Mouse (Mus musculus): ENCODE measurements around the gene Ubfd1. TPM values are rescaled to one million over a fixed set of nuclear protein-coding genes. Genes with fewer than 3 reads are reported as not detected.

Ubfd1 gene
- polyA plus RNA-seq, 1 experiment: 20.2 TPM

DNA sequence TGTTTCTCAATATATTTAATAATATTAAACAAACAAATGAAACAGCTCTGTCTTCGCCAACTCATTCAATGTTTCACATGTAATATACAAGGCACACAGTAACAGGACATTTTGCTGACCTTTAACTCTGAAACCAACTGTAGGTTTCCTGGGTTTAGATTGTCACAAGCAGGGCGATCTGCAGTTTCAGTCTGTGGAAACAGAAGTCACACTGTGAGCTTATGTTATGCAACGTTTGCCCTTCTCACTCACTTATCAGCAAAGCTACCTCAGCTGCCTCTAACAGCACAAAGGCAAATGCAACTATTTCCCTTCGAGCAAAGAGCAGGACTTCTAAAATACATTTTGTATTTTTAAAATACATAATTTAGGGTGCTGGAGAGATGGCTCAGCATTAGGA, 56.5 kb downstream of the Ubfd1 start:
- TF ChIP-seq FLI1 (IDR thresholded peaks at IDR 0.05; ENCODE audit: low read length) (no peak), GATA1 (IDR thresholded peaks at IDR 0.05; ENCODE audit: borderline replicate concordance, low read length) (no peak)
- no peaks in the 10 kb centered on the region for H3K27me3 ChIP-seq (replicated peaks)
- H3K4me3 ChIP-seq (replicated peaks): no peak overlapping the region
- H3K9me3 ChIP-seq: no peaks in the 10 kb centered on the region
- H3K4me1 ChIP-seq: peaks cover 8% of the 10 kb centered on the region
- H3K36me3 ChIP-seq (replicated peaks; ENCODE audit: low read length): peaks cover 94% of the 10 kb centered on the region

DNA sequence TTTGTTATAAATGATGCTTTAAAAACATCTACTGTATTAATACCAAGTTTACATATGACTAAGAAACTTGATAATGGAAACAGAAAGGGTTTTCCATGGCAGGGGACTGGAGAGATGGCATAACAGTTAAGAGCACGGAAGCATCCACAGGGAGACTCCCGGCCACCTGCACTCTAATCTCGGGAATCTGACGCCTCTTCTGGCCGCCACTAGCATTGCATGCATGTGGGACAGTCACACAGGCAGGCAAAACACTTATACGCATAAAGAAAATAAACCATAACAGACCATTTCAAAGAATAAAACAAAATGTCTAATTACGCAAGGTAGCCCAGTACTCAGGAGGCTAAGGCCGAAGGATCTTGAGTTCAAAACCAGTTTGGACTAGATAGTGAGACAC, 58.7 kb downstream of the Ubfd1 start:
- no peaks in the 10 kb centered on the region for H3K27me3 ChIP-seq (replicated peaks)
- H3K4me1 ChIP-seq: peaks cover 20% of the 10 kb centered on the region
- H3K4me3 ChIP-seq (replicated peaks): no peak overlapping the region
- no peak for TF ChIP-seq FLI1 (IDR thresholded peaks at IDR 0.05; ENCODE audit: low read length)
- TF ChIP-seq GATA1 (IDR thresholded peaks at IDR 0.05; ENCODE audit: borderline replicate concordance, low read length): no peak
- peaks cover 95% of the 10 kb centered on the region for H3K36me3 ChIP-seq (replicated peaks; ENCODE audit: low read length)
- H3K9me3 ChIP-seq: no peaks in the 10 kb centered on the region

DNA sequence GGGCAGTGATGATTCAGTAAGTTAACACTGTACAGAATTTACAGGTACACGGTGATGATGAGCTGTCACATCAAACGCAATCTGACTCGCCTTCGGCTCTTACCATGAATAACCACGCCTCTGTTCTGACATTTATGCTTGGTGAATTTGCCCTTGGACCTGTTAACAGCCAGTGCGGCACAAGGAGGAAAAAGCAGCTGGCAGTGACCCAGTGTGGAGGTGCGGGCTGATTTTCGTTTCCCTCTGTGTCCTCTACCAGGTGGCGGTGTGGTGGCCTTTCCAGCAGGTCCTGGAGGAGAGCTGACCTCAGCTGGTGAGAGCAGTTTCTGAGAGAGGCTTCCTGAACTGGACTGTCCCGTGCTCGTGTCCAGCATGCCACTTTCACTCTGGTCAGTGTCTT, 60.0 kb downstream of the Ubfd1 start:
- TF ChIP-seq GATA1 (IDR thresholded peaks at IDR 0.05; ENCODE audit: borderline replicate concordance, low read length) (no peak), FLI1 (IDR thresholded peaks at IDR 0.05; ENCODE audit: low read length) (no peak)
- H3K4me3 ChIP-seq (replicated peaks): no peak overlapping the region
- H3K27me3 ChIP-seq (replicated peaks): no peaks in the 10 kb centered on the region
- peaks cover 33% of the 10 kb centered on the region for H3K4me1 ChIP-seq
- no peaks in the 10 kb centered on the region for H3K9me3 ChIP-seq
- H3K36me3 ChIP-seq (replicated peaks; ENCODE audit: low read length): peaks cover 83% of the 10 kb centered on the region

Other genes starting within 250 kb of the Ubfd1 start
- not detected in 2 replicates for gene Scnn1b, start 202.1 kb upstream of the Ubfd1 start, polyA plus RNA-seq (2012; ENCODE audit: insufficient read depth, low replicate concordance)
- gene Cog7, start 85.5 kb upstream of the Ubfd1 start, polyA plus RNA-seq (2012; ENCODE audit: insufficient read depth, low replicate concordance): 2.6 and 4.4 TPM in 2 replicates
- gene Gga2, start 46.0 kb upstream of the Ubfd1 start, polyA plus RNA-seq (2012; ENCODE audit: insufficient read depth, low replicate concordance): 32.9 and 40.9 TPM in 2 replicates
- 3.1 and 8.1 TPM in 2 replicates for gene Ears2, start 88 bp downstream of the Ubfd1 start, polyA plus RNA-seq (2012; ENCODE audit: insufficient read depth, low replicate concordance)
- 847 and 2,571 TPM in 2 replicates for gene Ndufab1, start 34.7 kb downstream of the Ubfd1 start, polyA plus RNA-seq (2012; ENCODE audit: insufficient read depth, low replicate concordance)
- gene Palb2, start 65.8 kb downstream of the Ubfd1 start, polyA plus RNA-seq (2012; ENCODE audit: insufficient read depth, low replicate concordance): 0.50 and 2.0 TPM in 2 replicates
- gene Dctn5, start 65.9 kb downstream of the Ubfd1 start, polyA plus RNA-seq (2012; ENCODE audit: insufficient read depth, low replicate concordance): 4.5 and 7.6 TPM in 2 replicates
- 87.6 and 90.5 TPM in 2 replicates for gene Plk1, start 92.3 kb downstream of the Ubfd1 start, polyA plus RNA-seq (2012; ENCODE audit: insufficient read depth, low replicate concordance)
- gene Ern2, start 119.0 kb downstream of the Ubfd1 start, polyA plus RNA-seq (2012; ENCODE audit: insufficient read depth, low replicate concordance): not detected in 2 replicates
- gene Chp2, start 152.3 kb downstream of the Ubfd1 start, polyA plus RNA-seq (2012; ENCODE audit: insufficient read depth, low replicate concordance): not detected in 2 replicates
- gene Prkcb, start 221.6 kb downstream of the Ubfd1 start, polyA plus RNA-seq (2012; ENCODE audit: insufficient read depth, low replicate concordance): 0.82 and 0.83 TPM in 2 replicates

Data from megakaryocyte, embryonic 14.5 days (primary cell).